ENCODE assay signal across 8 mouse cellular contexts in the genomic region with DNA sequence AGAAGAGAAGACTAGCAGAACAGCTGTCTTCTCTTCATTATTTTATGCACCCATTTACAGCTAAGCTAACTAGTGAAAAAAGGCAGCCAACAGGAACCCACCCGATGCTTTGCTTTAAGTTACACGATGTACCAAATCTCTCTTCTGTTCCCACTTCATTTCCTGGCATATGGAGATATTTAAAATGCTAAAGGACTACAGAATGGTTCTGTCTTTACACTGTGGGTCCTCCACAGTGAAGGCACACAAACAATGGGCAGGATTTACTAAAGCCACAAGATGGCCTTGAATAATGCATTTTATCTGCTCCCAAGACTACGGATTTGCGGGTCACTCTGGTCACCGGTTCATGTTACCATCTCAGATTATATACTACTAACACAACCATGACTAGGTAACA. TPM values are rescaled to one million over a fixed set of nuclear protein-coding genes. Genes with fewer than 3 reads are reported as not detected.
DNase-seq lines count a peak whose midpoint lies in the region; ATAC-seq and TF ChIP-seq lines count a peak whose summit lies in the region.
"Had no signal": no experiment of that assay in that cellular context is flagged by ENCODE, and none has a peak within 500 bp of the region (broad histone marks: within the 10 kb centered on the region; RNA-seq: fewer than 3 reads in every experiment).

No protein-coding gene starts in this region.

- H3K36me3 ChIP-seq in lung, embryonic 14.5 days (ENCODE audit: insufficient read depth): no peaks in the 10 kb centered on the region
- H3K36me3 ChIP-seq in embryonic facial prominence, embryonic 11.5 days (replicated peaks; ENCODE audit: control insufficient read depth, insufficient read depth, low read depth, low read length): no peaks in the 10 kb centered on the region
- no peaks in the 10 kb centered on the region for H3K36me3 ChIP-seq in intestine, embryonic 16.5 days (ENCODE audit: control insufficient read depth, insufficient read depth, low read length)
- no peaks in the 10 kb centered on the region for H3K36me3 ChIP-seq in neural tube, embryonic 14.5 days (ENCODE audit: control insufficient read depth, insufficient read depth, low read length)
- H3K36me3 ChIP-seq: limb, embryonic 15.5 days had no signal

- H3K4me3 ChIP-seq in lung, embryonic 14.5 days (ENCODE audit: low read depth, low read length): peak overlapping the region; percentile 79
- peak overlapping the region; percentile 19; the same call in 1 of the 2 replicates for H3K4me3 ChIP-seq in embryonic facial prominence, embryonic 11.5 days (ENCODE audit: low read depth, low read length)
- H3K4me3 ChIP-seq in intestine, embryonic 16.5 days (ENCODE audit: low read length): peak overlapping the region; percentile 7; the same call in 1 of the 2 replicates
- H3K4me3 ChIP-seq in neural tube, embryonic 14.5 days (ENCODE audit: low read depth, low read length): peak overlapping the region; percentile 75

- 0 out of 2 replicates have a peak, but pooled peaks cover 5% of the 10 kb centered on the region for H3K27me3 ChIP-seq in lung, embryonic 14.5 days (ENCODE audit: insufficient read depth, low read length)
- no peaks in the 10 kb centered on the region for H3K27me3 ChIP-seq in embryonic facial prominence, embryonic 11.5 days (ENCODE audit: control insufficient read depth, insufficient read depth, low read length)
- H3K27me3 ChIP-seq in intestine, embryonic 16.5 days (replicated peaks; ENCODE audit: control insufficient read depth, insufficient read depth, low read length): no peaks in the 10 kb centered on the region
- no peaks in the 10 kb centered on the region for H3K27me3 ChIP-seq in neural tube, embryonic 14.5 days (ENCODE audit: control insufficient read depth, insufficient read depth, low read length)

- no peak overlapping the region for H3K27ac ChIP-seq in lung, embryonic 14.5 days (ENCODE audit: low read depth)
- no peak overlapping the region for H3K27ac ChIP-seq in embryonic facial prominence, embryonic 11.5 days (replicated peaks; ENCODE audit: low read depth, low read length)
- no peak overlapping the region for H3K27ac ChIP-seq in intestine, embryonic 16.5 days (ENCODE audit: low read length)
- no peak overlapping the region for H3K27ac ChIP-seq in neural tube, embryonic 14.5 days (ENCODE audit: low read depth, low read length)
- H3K27ac ChIP-seq: limb, embryonic 15.5 days had no signal

- H3K9ac ChIP-seq in lung, embryonic 14.5 days: no peak overlapping the region
- H3K9ac ChIP-seq in embryonic facial prominence, embryonic 11.5 days (replicated peaks; ENCODE audit: low read length): peak overlapping the region; percentile 36
- no peak overlapping the region for H3K9ac ChIP-seq in intestine, embryonic 16.5 days (ENCODE audit: low read depth, low read length)
- H3K9ac ChIP-seq in neural tube, embryonic 14.5 days (replicated peaks; ENCODE audit: low read depth, low read length): peak overlapping the region; percentile 39

- H3K4me2 ChIP-seq in lung, embryonic 14.5 days: peak overlapping the region; percentile 95
- H3K4me2 ChIP-seq in embryonic facial prominence, embryonic 11.5 days (ENCODE audit: low read depth, low read length): peak overlapping the region; percentile 30
- no peak overlapping the region; the same call in 1 of the 2 replicates for H3K4me2 ChIP-seq in intestine, embryonic 16.5 days (ENCODE audit: low read depth, low read length)
- H3K4me2 ChIP-seq in neural tube, embryonic 14.5 days (ENCODE audit: low read depth, low read length): peak overlapping the region; percentile 47

- no peak for TF ChIP-seq CTCF in lung, embryonic 14.5 days (IDR thresholded peaks at IDR 0.05; ENCODE audit: low read depth)

- DNase-seq in lung, embryonic 14.5 days: no peak
- no peak for DNase-seq in lung, postnatal 10 days
- DNase-seq in embryonic facial prominence, embryonic 11.5 days (ENCODE audit: low spot score): peak; percentile 24

- no peaks in the 10 kb centered on the region; the same call in 1 of the 2 replicates for H3K4me1 ChIP-seq in lung, embryonic 14.5 days (ENCODE audit: insufficient read depth)
- no peaks in the 10 kb centered on the region for H3K4me1 ChIP-seq in embryonic facial prominence, embryonic 11.5 days (ENCODE audit: control insufficient read depth, insufficient read depth, low read length)
- peaks cover 5% of the 10 kb centered on the region for H3K4me1 ChIP-seq in intestine, embryonic 16.5 days (ENCODE audit: control insufficient read depth, insufficient read depth, low read length)
- peaks cover 9% of the 10 kb centered on the region for H3K4me1 ChIP-seq in neural tube, embryonic 14.5 days (ENCODE audit: control insufficient read depth, insufficient read depth, low read length)

- no peaks in the 10 kb centered on the region for H3K9me3 ChIP-seq in lung, embryonic 14.5 days (ENCODE audit: low read depth, low read length)
- no peaks in the 10 kb centered on the region for H3K9me3 ChIP-seq in embryonic facial prominence, embryonic 11.5 days (replicated peaks; ENCODE audit: control insufficient read depth, low read length)
- H3K9me3 ChIP-seq in intestine, embryonic 16.5 days (ENCODE audit: control insufficient read depth, low read length): no peaks in the 10 kb centered on the region
- H3K9me3 ChIP-seq in neural tube, embryonic 14.5 days (ENCODE audit: control insufficient read depth, low read length): no peaks in the 10 kb centered on the region
- H3K9me3 ChIP-seq: limb, embryonic 15.5 days had no signal

- no peak for ATAC-seq in lung, embryonic 14.5 days (ENCODE audit: insufficient read depth)
- ATAC-seq in embryonic facial prominence, embryonic 11.5 days (replicated peaks; ENCODE audit: insufficient number of reproducible peaks, low FRiP score, low TSS enrichment, low read depth): no peak
- no peak for ATAC-seq in intestine, embryonic 16.5 days
- no peak for ATAC-seq in neural tube, embryonic 14.5 days (ENCODE audit: low read depth)
- ATAC-seq in erythroid progenitor cell, adult 5-6 weeks (replicated peaks; ENCODE audit: low FRiP score, poor library complexity, severe bottlenecking): no peak
- no peak for ATAC-seq in megakaryocyte progenitor cell, adult 5-6 weeks (replicated peaks; ENCODE audit: poor library complexity)

- WGBS in lung, embryonic 14.5 days: 28% methylated on average over 5 of the region's 5 CpGs
- 16% methylated on average over 5 of the region's 5 CpGs for WGBS in embryonic facial prominence, embryonic 11.5 days
- WGBS in intestine, embryonic 16.5 days: 27% methylated on average over 5 of the region's 5 CpGs
- WGBS in neural tube, embryonic 14.5 days: 13% methylated on average over 5 of the region's 5 CpGs

RNA-seq across cellular contexts. Expression of a gene that starts 1.0 kb away (rescaled TPM):
- polyA plus RNA-seq in lung, embryonic 14.5 days (2014; fragmentation: Nextera tagmentation; extraction: Ambion mirVana): 3.9 and 4.3 TPM in 2 replicates
- polyA plus RNA-seq in embryonic facial prominence, embryonic 11.5 days (2014; fragmentation: Nextera tagmentation; extraction: Ambion mirVana): 6.5 and 7.3 TPM in 2 replicates
- polyA plus RNA-seq in intestine, embryonic 16.5 days (2015; fragmentation: Nextera tagmentation; extraction: Ambion mirVana): 2.3 and 2.4 TPM in 2 replicates
- 12.6 and 16.5 TPM in 2 replicates for polyA plus RNA-seq in neural tube, embryonic 14.5 days (2014; fragmentation: Nextera tagmentation; extraction: Ambion mirVana)
- total RNA-seq in erythroid progenitor cell, adult 5-6 weeks (2015; ENCODE audit: low replicate concordance): 25.2 and 25.9 TPM in 2 replicates
- 14.4 and 23.5 TPM in 2 replicates for total RNA-seq in erythroid progenitor cell, adult 5-6 weeks (2017; ENCODE audit: low replicate concordance)
- total RNA-seq in megakaryocyte progenitor cell, adult 5-6 weeks (2015): 6.4 and 7.9 TPM in 2 replicates
- 4.0 and 5.7 TPM in 2 replicates for total RNA-seq in megakaryocyte progenitor cell, adult 5-6 weeks (2017)

RNA-seq across cellular contexts. Expression of a gene that starts 15.9 kb away (rescaled TPM):
- polyA plus RNA-seq in lung, embryonic 14.5 days (2014; fragmentation: Nextera tagmentation; extraction: Ambion mirVana): 58.0 and 63.5 TPM in 2 replicates
- 63.6 and 66.9 TPM in 2 replicates for polyA plus RNA-seq in embryonic facial prominence, embryonic 11.5 days (2014; fragmentation: Nextera tagmentation; extraction: Ambion mirVana)
- polyA plus RNA-seq in intestine, embryonic 16.5 days (2015; fragmentation: Nextera tagmentation; extraction: Ambion mirVana): 53.8 and 58.0 TPM in 2 replicates
- 54.8 and 58.7 TPM in 2 replicates for polyA plus RNA-seq in neural tube, embryonic 14.5 days (2014; fragmentation: Nextera tagmentation; extraction: Ambion mirVana)
- total RNA-seq in erythroid progenitor cell, adult 5-6 weeks (2015; ENCODE audit: low replicate concordance): 28.1 and 29.6 TPM in 2 replicates
- total RNA-seq in erythroid progenitor cell, adult 5-6 weeks (2017; ENCODE audit: low replicate concordance): 14.4 and 19.4 TPM in 2 replicates
- 36.9 and 37.6 TPM in 2 replicates for total RNA-seq in megakaryocyte progenitor cell, adult 5-6 weeks (2015)
- 29.7 and 34.0 TPM in 2 replicates for total RNA-seq in megakaryocyte progenitor cell, adult 5-6 weeks (2017)

RNA-seq across cellular contexts. Expression of a gene that starts 39.5 kb away (rescaled TPM):
- 63.6 and 72.3 TPM in 2 replicates for polyA plus RNA-seq in lung, embryonic 14.5 days (2014; fragmentation: Nextera tagmentation; extraction: Ambion mirVana)
- 44.7 and 45.7 TPM in 2 replicates for polyA plus RNA-seq in embryonic facial prominence, embryonic 11.5 days (2014; fragmentation: Nextera tagmentation; extraction: Ambion mirVana)
- 13.1 and 23.5 TPM in 2 replicates for polyA plus RNA-seq in intestine, embryonic 16.5 days (2015; fragmentation: Nextera tagmentation; extraction: Ambion mirVana)
- 15.8 and 16.1 TPM in 2 replicates for polyA plus RNA-seq in neural tube, embryonic 14.5 days (2014; fragmentation: Nextera tagmentation; extraction: Ambion mirVana)
- total RNA-seq in erythroid progenitor cell, adult 5-6 weeks (2015; ENCODE audit: low replicate concordance): 30.3 and 36.9 TPM in 2 replicates
- 16.0 and 23.2 TPM in 2 replicates for total RNA-seq in erythroid progenitor cell, adult 5-6 weeks (2017; ENCODE audit: low replicate concordance)
- 196 and 217 TPM in 2 replicates for total RNA-seq in megakaryocyte progenitor cell, adult 5-6 weeks (2015)
- 196 and 233 TPM in 2 replicates for total RNA-seq in megakaryocyte progenitor cell, adult 5-6 weeks (2017)

Comparison
In these comparisons a context has a peak if more than half of its experiments do, and no peak if none do; other contexts are left out.
1. H3K4me3 ChIP-seq: peak in every context shown above with its lines; median percentile 79 in lung, embryonic 14.5 days; 75 in neural tube, embryonic 14.5 days; 19 in embryonic facial prominence, embryonic 11.5 days; 7 in intestine, embryonic 16.5 days.
2. H3K9ac ChIP-seq: peak in embryonic facial prominence, embryonic 11.5 days (single experiment) and neural tube, embryonic 14.5 days (single experiment); none in lung, embryonic 14.5 days (single experiment) and intestine, embryonic 16.5 days (single experiment).